Mouse (Mus musculus) limb, embryonic 15.5 days (tissue): Measurements from ENCODE around the gene Xrcc6. TPM values are rescaled to one million over a fixed set of nuclear protein-coding genes. Genes with fewer than 3 reads are reported as not detected.
"Not testable (repeated sequence)": the region's sequence is repeated elsewhere in the genome, so short reads cannot be mapped to it uniquely, and the experiment has no call there.

Experiments
- ATAC-seq: fragments of 200-750 bp; cut with Nextera tagmentation; 2 replicates; pipeline ENCODE4 v1.8.0; 2017; ENCODE audit warnings: low read depth, moderate TSS enrichment; ENCODE audit not compliant: insufficient number of reproducible peaks, low FRiP score, low TSS enrichment
- H3K27ac ChIP-seq: fragments of 300-500 bp; sonication (generic); 2 replicates; pipeline ENCODE4 v1.5.1; 2015; ENCODE audit warnings: moderate library complexity, mild to moderate bottlenecking, inconsistent platforms
- H3K27me3 ChIP-seq: fragments of 300-500 bp; sonication (generic); 2 replicates; pipeline ENCODE4 v1.6.1; 2015; ENCODE audit warnings: inconsistent platforms
- H3K36me3 ChIP-seq: fragments of 300-500 bp; sonication (generic); 2 replicates; pipeline ENCODE4 v1.6.1; 2015; ENCODE audit warnings: inconsistent platforms
- H3K4me1 ChIP-seq: fragments of 300-500 bp; sonication (generic); 2 replicates; pipeline ENCODE4 v1.6.1; 2015; ENCODE audit warnings: inconsistent platforms
- H3K4me2 ChIP-seq: fragments of 300-500 bp; sonication (generic); 2 replicates; pipeline ENCODE4 v1.6.1; 2015; ENCODE audit warnings: mild to moderate bottlenecking, inconsistent platforms
- H3K4me3 ChIP-seq: fragments of 300-500 bp; sonication (generic); 2 replicates; pipeline ENCODE4 v1.5.1; 2015; ENCODE audit warnings: mild to moderate bottlenecking, inconsistent platforms
- H3K9ac ChIP-seq: fragments of 300-500 bp; sonication (generic); 2 replicates; pipeline ENCODE4 v1.6.1; 2015; ENCODE audit warnings: inconsistent platforms
- H3K9me3 ChIP-seq: fragments of 300-500 bp; sonication (generic); 2 replicates; pipeline ENCODE4 v1.6.1; 2016; ENCODE audit warnings: inconsistent platforms
- WGBS: fragments of 180-500 bp; shearing (Covaris S2); methylation state at CpG from one replicate; pipeline ENCODE4 v1.1.7; 2015; 5-methylcytosine and 5-hydroxymethylcytosine counted together
- polyA plus RNA-seq: library from polyadenylated mRNA; unstranded; fragments of >200 nt; fragmentation: Nextera tagmentation; extraction: Ambion mirVana; gene quantifications from 2 replicates; pipeline ENCODE4 v1.2.1, GENCODE M21; 2015

Xrcc6 gene
- polyA plus RNA-seq, 1 experiment from 2014 or later, result 73.8 TPM

GRCm38 (mm10) chr15:81967821-81968220, 19.8 kb upstream of the Xrcc6 start:
- WGBS, result 88% methylated on average over 5 of the region's 5 CpGs
- no peak overlapping the region for H3K4me2 ChIP-seq

GRCm38 (mm10) chr15:81968447-81968846, 19.2 kb upstream of the Xrcc6 start:
- ATAC-seq, result no peak
- no peak overlapping the region for H3K4me2 ChIP-seq
- no peaks in the 10 kb centered on the region for H3K36me3 ChIP-seq
- no peak overlapping the region for H3K4me3 ChIP-seq
- H3K4me1 ChIP-seq, result no peaks in the 10 kb centered on the region
- peaks cover 5% of the 10 kb centered on the region; the same call in 1 of the 2 replicates for H3K9me3 ChIP-seq
- no peak overlapping the region for H3K27ac ChIP-seq
- WGBS, result 50% methylated on average over 2 of the region's 2 CpGs
- no peak overlapping the region for H3K9ac ChIP-seq
- H3K27me3 ChIP-seq, result no peaks in the 10 kb centered on the region

More at GRCm38 (mm10) chr15:81967821-81968220, 19.8 kb upstream of the Xrcc6 start:
- peaks cover 5% of the 10 kb centered on the region; the same call in 1 of the 2 replicates for H3K9me3 ChIP-seq
- H3K4me3 ChIP-seq, result no peak overlapping the region
- H3K27ac ChIP-seq, result no peak overlapping the region
- H3K4me1 ChIP-seq, result no peaks in the 10 kb centered on the region
- H3K9ac ChIP-seq, result no peak overlapping the region
- H3K36me3 ChIP-seq, result no peaks in the 10 kb centered on the region
- no peak for ATAC-seq
- no peaks in the 10 kb centered on the region for H3K27me3 ChIP-seq

GRCm38 (mm10) chr15:81969173-81969572, 18.5 kb upstream of the Xrcc6 start:
- Histone ChIP-seq H3K4me3 (no peak overlapping the region), H3K9ac (no peak overlapping the region), H3K36me3 (no peaks in the 10 kb centered on the region), H3K4me1 (no peaks in the 10 kb centered on the region), H3K9me3 (peaks cover 5% of the 10 kb centered on the region; the same call in 1 of the 2 replicates), H3K4me2 (no peak overlapping the region), H3K27ac (peak overlapping the region; percentile 40; the same call in 1 of the 2 replicates), H3K27me3 (no peaks in the 10 kb centered on the region)
- 41% methylated on average over 7 of the region's 7 CpGs for WGBS
- ATAC-seq, result no peak

- not testable (repeated sequence) for H3K9me3 ChIP-seq, H3K36me3 ChIP-seq, ATAC-seq, H3K27ac ChIP-seq, H3K9ac ChIP-seq, H3K4me3 ChIP-seq, H3K4me1 ChIP-seq, H3K27me3 ChIP-seq, H3K4me2 ChIP-seq
- WGBS, result 75% methylated on average over 6 of the region's 6 CpGs
Observed at GRCm38 (mm10) chr15:81969635-81970034, 18.0 kb upstream of the Xrcc6 start.

GRCm38 (mm10) chr15:81970498-81970897, 17.1 kb upstream of the Xrcc6 start:
- not testable (repeated sequence) for H3K4me3 ChIP-seq, ATAC-seq, H3K9ac ChIP-seq, H3K27me3 ChIP-seq, H3K4me1 ChIP-seq, H3K27ac ChIP-seq, H3K4me2 ChIP-seq, H3K36me3 ChIP-seq, H3K9me3 ChIP-seq
- 92% methylated on average over 4 of the region's 4 CpGs for WGBS

- H3K4me1 ChIP-seq, H3K36me3 ChIP-seq, H3K4me3 ChIP-seq, H3K27me3 ChIP-seq, H3K4me2 ChIP-seq, ATAC-seq, H3K9me3 ChIP-seq, H3K9ac ChIP-seq, H3K27ac ChIP-seq: not testable (repeated sequence)
- 87% methylated on average over 8 of the region's 8 CpGs for WGBS
Observed at GRCm38 (mm10) chr15:81975156-81975555, 12.5 kb upstream of the Xrcc6 start.

GRCm38 (mm10) chr15:81980321-81980720, 7.3 kb upstream of the Xrcc6 start, which contains the start of gene 1700029P11Rik:
Gene 1700029P11Rik (plus strand): TSS chr15:81980540.
- Histone ChIP-seq H3K27me3 (no peaks in the 10 kb centered on the region), H3K9ac (no peak within 1 kb of the TSS), H3K4me1 (no peaks in the 10 kb centered on the region), H3K36me3 (no peaks in the 10 kb centered on the region), H3K9me3 (no peaks in the 10 kb centered on the region), H3K4me2 (no peak within 1 kb of the TSS), H3K27ac (no peak within 1 kb of the TSS), H3K4me3 (no peak within 1 kb of the TSS)
- WGBS, result 95% methylated on average over 23 of the region's 23 CpGs
- no peak for ATAC-seq

- ATAC-seq, result no peak
- no peak overlapping the region for H3K4me2 ChIP-seq
- no peaks in the 10 kb centered on the region for H3K36me3 ChIP-seq
- H3K9me3 ChIP-seq, result no peaks in the 10 kb centered on the region
- no peak overlapping the region for H3K4me3 ChIP-seq
- H3K4me1 ChIP-seq, result no peaks in the 10 kb centered on the region
- no peak overlapping the region for H3K9ac ChIP-seq
- no peak overlapping the region for H3K27ac ChIP-seq
- H3K27me3 ChIP-seq, result no peaks in the 10 kb centered on the region
- WGBS, result 54% methylated on average over 1 of the region's 1 CpGs
Observed at GRCm38 (mm10) chr15:81982173-81982572, 5.5 kb upstream of the Xrcc6 start.

GRCm38 (mm10) chr15:81985267-81986161, 2.1 kb upstream of the Xrcc6 start:
- ATAC-seq, result no peak
- no peaks in the 10 kb centered on the region for H3K27me3 ChIP-seq
- no peaks in the 10 kb centered on the region for H3K36me3 ChIP-seq
- H3K4me3 ChIP-seq, result no peak overlapping the region
- H3K9ac ChIP-seq, result no peak overlapping the region
- WGBS, result 44% methylated on average over 2 of the region's 2 CpGs
- no peak overlapping the region for H3K4me2 ChIP-seq
- H3K27ac ChIP-seq, result no peak overlapping the region
- no peaks in the 10 kb centered on the region for H3K9me3 ChIP-seq
- peaks cover 3% of the 10 kb centered on the region; the same call in 1 of the 2 replicates for H3K4me1 ChIP-seq

- Histone ChIP-seq H3K4me1 (peaks cover 3% of the 10 kb centered on the region; the same call in 1 of the 2 replicates), H3K36me3 (peaks cover 13% of the 10 kb centered on the region), H3K27me3 (no peaks in the 10 kb centered on the region), H3K4me3 (no peak overlapping the region), H3K27ac (0 out of 2 replicates have a peak overlapping the region, but pooled peaks have one; percentile 14), H3K9me3 (no peaks in the 10 kb centered on the region), H3K9ac (no peak overlapping the region), H3K4me2 (no peak overlapping the region)
- no peak for ATAC-seq
- 46% methylated on average over 11 of the region's 11 CpGs for WGBS
Observed at GRCm38 (mm10) chr15:81989371-81990062, 1.9 kb downstream of the Xrcc6 start.

- no peak overlapping the region for H3K9ac ChIP-seq
- H3K27me3 ChIP-seq, result no peaks in the 10 kb centered on the region
- no peak overlapping the region for H3K4me2 ChIP-seq
- H3K4me3 ChIP-seq, result no peak overlapping the region
- WGBS, result 50% methylated on average over 7 of the region's 7 CpGs
- no peak overlapping the region for H3K27ac ChIP-seq
- peaks cover 24% of the 10 kb centered on the region for H3K36me3 ChIP-seq
- peaks cover 3% of the 10 kb centered on the region; the same call in 1 of the 2 replicates for H3K4me1 ChIP-seq
- ATAC-seq, result no peak
- H3K9me3 ChIP-seq, result no peaks in the 10 kb centered on the region
Observed at GRCm38 (mm10) chr15:81990549-81990948, 2.9 kb downstream of the Xrcc6 start.

GRCm38 (mm10) chr15:81993992-81994391, 6.4 kb downstream of the Xrcc6 start:
- no peak overlapping the region for H3K9ac ChIP-seq
- WGBS, result 75% methylated on average over 6 of the region's 6 CpGs
- H3K27me3 ChIP-seq, result no peaks in the 10 kb centered on the region

More at GRCm38 (mm10) chr15:81993992-81994391, 6.4 kb downstream of the Xrcc6 start:
- Histone ChIP-seq H3K27ac (no peak overlapping the region), H3K4me2 (no peak overlapping the region), H3K4me1 (peaks cover 3% of the 10 kb centered on the region; the same call in 1 of the 2 replicates), H3K4me3 (no peak overlapping the region), H3K9me3 (no peaks in the 10 kb centered on the region), H3K36me3 (peaks cover 56% of the 10 kb centered on the region)
- no peak for ATAC-seq
